Mouse (Mus musculus) liver, embryonic 14.5 days (tissue): ENCODE measurements around the gene Tns3. TPM values are rescaled to one million over a fixed set of nuclear protein-coding genes. Genes with fewer than 3 reads are reported as not detected.

ENCODE experiments used
- ATAC-seq: fragments of 200-750 bp; cut with Nextera tagmentation; 2 replicates; pipeline ENCODE4 v1.8.0; 2017; ENCODE audit warnings: moderate number of reproducible peaks, mild to moderate bottlenecking, moderate library complexity; ENCODE audit not compliant: insufficient read depth
- DNase-seq, 3 experiments: peaks; one replicate each; pipeline ENCODE4 v3.0.0-alpha.2; 2012 to 2013; ENCODE audit warnings: low read depth in 3 of 3, low spot score in 3 of 3
- H3K27ac ChIP-seq: fragments of 300-500 bp; sonication (generic); 2 replicates; pipeline ENCODE4 v1.5.1; 2014; ENCODE audit warnings: moderate library complexity, mild to moderate bottlenecking, control low read depth, inconsistent platforms
- H3K27me3 ChIP-seq: fragments of 300-500 bp; sonication (generic); 2 replicates; pipeline ENCODE4 v1.6.1; 2014; ENCODE audit warnings: mild to moderate bottlenecking, low read length, moderate library complexity; ENCODE audit not compliant: control insufficient read depth, insufficient read depth
- H3K36me3 ChIP-seq: fragments of 300-500 bp; sonication (generic); replicated peaks from 2 replicates; pipeline ENCODE4 v1.6.1; 2014; ENCODE audit warnings: low read depth; ENCODE audit not compliant: control insufficient read depth, insufficient read depth
- H3K4me1 ChIP-seq, 2 experiments: fragments of 200-500 bp in 1 of 2; fragments of 300-500 bp in 1 of 2; sonication (generic) in 1 of 2; replicated peaks; 2 replicates each; pipeline ENCODE4 v1.6.1; 2012 to 2014; ENCODE audit warnings: antibody characterized with exemption in 1 of 2, inconsistent platforms in 1 of 2, low read length in 1 of 2; ENCODE audit not compliant: control insufficient read depth in 2 of 2, insufficient read depth in 2 of 2
- H3K4me2 ChIP-seq: fragments of 300-500 bp; sonication (generic); 2 replicates; pipeline ENCODE4 v1.6.1; 2014; ENCODE audit warnings: low read depth, mild to moderate bottlenecking, control low read depth, moderate library complexity
- H3K4me3 ChIP-seq, 2 experiments: fragments of 200-500 bp in 1 of 2; fragments of 300-500 bp in 1 of 2; sonication (generic) in 1 of 2; 2 replicates each; pipeline ENCODE4 v1.5.1; 2012 to 2014; ENCODE audit warnings: low read depth in 2 of 2, low read length in 2 of 2, mild to moderate bottlenecking in 2 of 2, control low read depth in 1 of 2, inconsistent platforms in 1 of 2, moderate library complexity in 1 of 2; ENCODE audit not compliant: insufficient read depth in 1 of 2
- H3K9ac ChIP-seq: fragments of 300-500 bp; sonication (generic); replicated peaks from 2 replicates; pipeline ENCODE4 v1.6.1; 2014; ENCODE audit warnings: mild to moderate bottlenecking, control low read depth, moderate library complexity
- H3K9me3 ChIP-seq: fragments of 300-500 bp; sonication (generic); 2 replicates; pipeline ENCODE4 v1.6.1; 2016; ENCODE audit warnings: low read length, mixed read lengths; ENCODE audit not compliant: control insufficient read depth
- CTCF ChIP-seq: IDR thresholded peaks from 2 replicates; pipeline ENCODE4 v1.5.1; 2016; ENCODE audit warnings: antibody characterized with exemption, low read depth, control low read depth
- EP300 ChIP-seq: IDR thresholded peaks from 2 replicates; pipeline ENCODE4 v1.6.1; 2016; ENCODE audit warnings: antibody characterized with exemption, low read depth
- WGBS: fragments of 180-500 bp; shearing (Covaris S2); extraction: QIAGEN DNeasy Blood & Tissue Kit; methylation state at CpG from one replicate; pipeline ENCODE4 v1.1.7; 2014; ENCODE audit not compliant: insufficient replicate concordance; 5-methylcytosine and 5-hydroxymethylcytosine counted together
- polyA plus RNA-seq, 2 experiments: library from polyadenylated mRNA; depleted of rRNA in 1 of 2; stranded (reverse) in 1 of 2; unstranded in 1 of 2; fragments of >200 nt; fragmentation: Nextera tagmentation in 1 of 2; extraction: Ambion mirVana in 1 of 2; gene quantifications; 2 replicates each; pipeline versions ENCODE4 v1.2.1 to v1.2.3; 2012 to 2014

Tns3 gene
- polyA plus RNA-seq, 2 experiments, result 2.0 to 3.0 TPM

DNA sequence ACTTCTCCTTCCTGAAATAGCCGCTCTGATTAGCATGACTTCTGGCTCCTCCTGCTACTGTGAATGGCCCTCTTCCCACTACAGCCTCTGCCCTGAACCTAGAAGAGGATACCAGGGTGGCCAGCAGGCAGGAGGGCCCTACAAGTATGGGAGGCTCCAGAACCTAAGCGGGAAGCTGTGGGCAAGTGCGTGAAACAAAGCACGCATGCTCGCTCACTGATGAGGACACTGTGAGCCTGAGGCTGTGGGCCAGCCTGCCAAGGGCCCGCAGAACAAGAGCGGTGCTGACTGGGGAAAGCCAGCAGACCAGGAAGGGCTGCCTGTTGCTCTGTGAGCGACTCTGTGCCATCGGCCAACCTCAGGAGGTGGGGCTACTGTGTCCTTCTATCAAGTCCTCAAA, 106.1 kb downstream of the Tns3 start:
- Histone ChIP-seq H3K4me3 (no peak overlapping the region), H3K27ac (no peak overlapping the region), H3K4me2 (no peak overlapping the region), H3K27me3 (no peaks in the 10 kb centered on the region), H3K9ac (no peak overlapping the region), H3K36me3 (no peaks in the 10 kb centered on the region), H3K9me3 (no peaks in the 10 kb centered on the region), H3K4me1 (no peaks in the 10 kb centered on the region)
- DNase-seq (no peak), ATAC-seq (no peak)
- whole genome bisulfite sequencing, result 60% methylated on average over 9 of the region's 9 CpGs
- no peak for TF ChIP-seq EP300
- no peak for TF ChIP-seq CTCF

GRCm38 (mm10) chr11:8557006-8557405, 107.3 kb downstream of the Tns3 start:
- Histone ChIP-seq H3K4me1 (no peaks in the 10 kb centered on the region), H3K36me3 (no peaks in the 10 kb centered on the region), H3K9me3 (no peaks in the 10 kb centered on the region), H3K4me3 (no peak overlapping the region), H3K27ac (no peak overlapping the region), H3K4me2 (no peak overlapping the region), H3K27me3 (no peaks in the 10 kb centered on the region), H3K9ac (no peak overlapping the region)
- TF ChIP-seq EP300 (no peak), CTCF (no peak)
- ATAC-seq (no peak), DNase-seq (no peak)
- WGBS, result 14% methylated on average over 9 of the region's 9 CpGs

DNA sequence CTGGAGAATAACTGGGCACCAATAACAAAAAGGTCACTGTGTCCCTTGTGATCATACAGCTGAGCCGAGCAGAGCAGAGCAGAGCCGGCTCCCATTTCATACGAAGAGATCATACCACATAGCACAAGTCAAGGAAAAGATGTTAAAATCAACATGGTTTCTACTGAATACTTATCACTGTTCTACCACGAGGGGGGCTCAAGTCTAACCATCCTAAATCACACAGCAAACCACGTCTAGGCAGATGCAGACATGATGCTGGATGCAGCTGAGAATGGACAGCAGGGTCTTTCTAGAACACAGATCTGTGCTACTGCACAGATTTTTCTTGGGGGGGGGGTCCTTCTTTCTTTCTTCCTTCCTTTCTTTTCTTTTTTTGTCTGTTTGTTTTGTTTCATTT, 112.6 kb downstream of the Tns3 start:
- no peak overlapping the region for H3K27ac ChIP-seq
- WGBS, result 50% methylated on average over 5 of the region's 5 CpGs
- H3K9ac ChIP-seq, result no peak overlapping the region
- no peaks in the 10 kb centered on the region for H3K36me3 ChIP-seq
- no peak overlapping the region for H3K4me3 ChIP-seq
- DNase-seq (no peak), ATAC-seq (no peak)
- TF ChIP-seq EP300, result no peak
- TF ChIP-seq CTCF, result no peak
- no peaks in the 10 kb centered on the region for H3K4me1 ChIP-seq
- H3K4me2 ChIP-seq, result no peak overlapping the region
- H3K9me3 ChIP-seq, result no peaks in the 10 kb centered on the region
- no peaks in the 10 kb centered on the region for H3K27me3 ChIP-seq

DNA sequence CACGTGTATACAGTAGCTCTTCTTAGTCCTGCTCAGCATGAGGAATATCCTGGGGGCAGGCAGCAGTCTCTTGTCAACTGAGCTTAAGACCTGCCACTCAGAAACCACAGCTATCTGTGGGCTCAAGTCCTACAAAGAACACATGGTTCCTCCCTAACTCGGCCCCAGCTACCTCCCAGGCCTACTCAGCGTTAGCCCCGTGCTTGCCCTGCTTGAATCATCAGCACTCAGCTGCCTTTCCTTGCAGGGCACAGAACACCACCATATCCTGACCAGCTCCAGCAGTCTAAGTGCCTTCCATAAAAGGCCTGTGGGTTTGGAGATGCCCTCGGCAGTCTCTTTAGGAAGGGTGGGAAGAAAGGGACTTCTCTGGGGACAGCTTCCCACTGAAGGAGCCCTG, 116.7 kb downstream of the Tns3 start:
- H3K9ac ChIP-seq, result no peak overlapping the region
- no peaks in the 10 kb centered on the region for H3K9me3 ChIP-seq
- no peaks in the 10 kb centered on the region for H3K27me3 ChIP-seq
- TF ChIP-seq EP300, result no peak
- no peak overlapping the region for H3K4me2 ChIP-seq
- 44% methylated on average over 5 of the region's 5 CpGs for WGBS
- no peak overlapping the region for H3K4me3 ChIP-seq
- H3K36me3 ChIP-seq, result no peaks in the 10 kb centered on the region
- no peak for ATAC-seq
- DNase-seq, result no peak
- no peak overlapping the region for H3K27ac ChIP-seq
- no peaks in the 10 kb centered on the region for H3K4me1 ChIP-seq

GRCm38 (mm10) chr11:8545798-8546197, 118.5 kb downstream of the Tns3 start:
- no peaks in the 10 kb centered on the region for H3K9me3 ChIP-seq
- no peak overlapping the region for H3K4me2 ChIP-seq
- H3K36me3 ChIP-seq, result no peaks in the 10 kb centered on the region
- H3K27me3 ChIP-seq, result no peaks in the 10 kb centered on the region
- 83% methylated on average over 1 of the region's 1 CpGs for WGBS
- H3K4me3 ChIP-seq, result no peak overlapping the region
- no peak overlapping the region for H3K9ac ChIP-seq
- ATAC-seq (no peak), DNase-seq (no peak)
- H3K4me1 ChIP-seq, result no peaks in the 10 kb centered on the region
- peak; percentile 56 for TF ChIP-seq CTCF
- no peak for TF ChIP-seq EP300
- no peak overlapping the region for H3K27ac ChIP-seq
